Mouse (Mus musculus) lung, postnatal 0 days (tissue): Measurements from ENCODE around the gene Hoxa13.

ENCODE experiments used
- CTCF ChIP-seq: IDR thresholded peaks from 2 replicates; pipeline ENCODE4 v1.5.1; 2016; ENCODE audit warnings: antibody characterized with exemption, mild to moderate bottlenecking
- EP300 ChIP-seq: IDR thresholded peaks from 2 replicates; pipeline ENCODE4 v1.6.1; 2016; ENCODE audit warnings: antibody characterized with exemption, mild to moderate bottlenecking, control low read depth

DNA sequence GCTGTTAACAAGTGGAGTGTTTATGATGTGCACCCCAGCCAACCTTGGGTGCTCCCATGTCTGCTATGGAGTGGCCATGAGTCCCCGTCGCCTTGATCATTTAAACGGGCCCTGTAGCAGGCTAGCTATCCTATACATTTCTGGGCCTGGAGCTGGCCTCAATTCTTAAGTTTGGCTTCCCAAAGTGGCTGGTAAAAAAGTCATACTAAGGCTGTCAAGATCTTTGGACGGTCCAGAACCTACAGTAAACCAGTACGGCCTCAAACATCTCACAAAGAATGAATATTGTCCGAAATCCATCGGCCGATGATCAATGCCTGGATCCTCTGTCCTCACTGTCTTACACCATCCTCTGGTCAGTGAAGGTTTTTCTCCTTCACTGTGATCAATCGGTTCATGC, 25.4 kb downstream of the Hoxa13 start:
- TF ChIP-seq CTCF (no peak), EP300 (no peak)
